Mouse (Mus musculus): ENCODE measurements around the gene Gm19684.

Gm19684 gene

GRCm38 (mm10) chr17:36178938-36179337 lies 57.5 kb downstream of the Gm19684 start:
- CTCF ChIA-PET, result interaction anchor here (0.6 kb wide), 1 partner anchor 264 kb away, joined by 3 read pairs; no protein-coding TSS in a partner anchor
